Mouse (Mus musculus): ENCODE measurements at regions not wholly inside any gene's neighbourhood (a gene's known extent, or its start where the extent isn't known, plus 50 kb on each side); places are given as distances from the start of the nearest gene placed in this dataset.

DNA sequence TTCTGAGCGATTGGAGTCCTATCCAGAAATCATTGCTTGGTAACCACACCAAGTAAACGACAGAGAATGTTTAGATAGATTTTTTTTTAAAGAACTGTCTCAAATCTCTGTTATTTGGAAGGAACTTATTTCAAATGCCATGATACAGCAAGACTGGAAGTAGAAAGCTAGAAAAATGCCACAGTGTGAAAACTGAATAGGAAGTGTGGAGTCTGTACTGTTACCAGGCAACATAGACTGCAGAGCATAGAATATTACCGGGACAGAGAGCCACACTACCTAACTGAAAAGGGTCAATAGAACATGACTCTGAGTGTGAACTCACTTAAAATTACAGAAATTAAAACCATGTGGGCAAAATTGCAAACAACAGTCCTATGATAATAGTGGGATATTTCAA lies 52.4 kb upstream of the Adcy1 start:
- no peak for DNase-seq (ENCODE audit: low spot score in 2 of 2)

GRCm38 (mm10) chr11:6999329-6999728 lies 64.0 kb upstream of the Adcy1 start:
- DNase-seq (ENCODE audit: low spot score in 2 of 2) = peak in 1 of 2 experiments; percentile 25

DNA sequence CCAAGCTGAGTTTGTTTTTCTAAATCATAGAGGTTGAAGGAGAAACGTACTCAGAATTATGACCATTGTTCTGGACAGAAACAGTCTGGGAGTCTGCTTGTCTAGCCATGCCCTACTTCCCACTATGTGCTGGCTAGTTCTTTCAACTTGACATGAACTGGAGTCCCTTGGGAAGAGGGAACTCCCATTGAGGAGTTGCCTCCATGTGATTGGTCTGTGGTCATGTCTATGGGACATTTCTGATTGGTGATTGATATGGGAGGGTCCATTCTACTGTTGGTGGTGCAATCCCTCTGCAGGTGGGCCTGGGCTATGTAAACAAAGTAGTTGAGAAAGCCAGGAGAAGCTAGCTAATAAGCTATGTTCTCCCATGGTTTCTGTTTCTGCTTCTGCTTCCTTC lies 64.5 kb upstream of the Adcy1 start:
- no peak for DNase-seq (ENCODE audit: low spot score in 2 of 2)

- DNase-seq (ENCODE audit: low spot score in 2 of 2) = no peak
Measured at GRCm38 (mm10) chr11:6997508-6997907, 65.8 kb upstream of the Adcy1 start.

GRCm38 (mm10) chr11:6993731-6994130 lies 69.6 kb upstream of the Adcy1 start:
- no peak for DNase-seq (ENCODE audit: low spot score in 2 of 2)

DNA sequence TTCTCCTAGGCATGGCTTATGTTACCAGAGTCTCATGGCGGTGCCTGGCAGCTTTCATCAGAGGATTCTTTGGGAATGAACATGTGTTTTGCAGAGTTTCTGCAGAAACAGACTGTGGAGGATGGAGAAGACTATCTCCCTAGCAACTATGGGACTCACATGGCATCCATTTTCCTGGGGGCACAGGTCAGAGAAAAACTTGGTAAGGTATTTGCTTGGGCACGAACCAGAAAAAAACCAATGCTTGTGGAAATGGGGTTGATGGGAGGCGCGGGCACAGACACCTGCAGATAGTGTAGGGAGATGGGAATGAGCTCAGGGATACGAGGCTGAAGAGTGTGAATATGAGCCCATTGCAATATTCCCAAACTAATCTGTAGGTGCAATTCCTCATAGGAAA lies 71.7 kb upstream of the Adcy1 start:
- DNase-seq (ENCODE audit: low spot score in 2 of 2) = no peak

DNA sequence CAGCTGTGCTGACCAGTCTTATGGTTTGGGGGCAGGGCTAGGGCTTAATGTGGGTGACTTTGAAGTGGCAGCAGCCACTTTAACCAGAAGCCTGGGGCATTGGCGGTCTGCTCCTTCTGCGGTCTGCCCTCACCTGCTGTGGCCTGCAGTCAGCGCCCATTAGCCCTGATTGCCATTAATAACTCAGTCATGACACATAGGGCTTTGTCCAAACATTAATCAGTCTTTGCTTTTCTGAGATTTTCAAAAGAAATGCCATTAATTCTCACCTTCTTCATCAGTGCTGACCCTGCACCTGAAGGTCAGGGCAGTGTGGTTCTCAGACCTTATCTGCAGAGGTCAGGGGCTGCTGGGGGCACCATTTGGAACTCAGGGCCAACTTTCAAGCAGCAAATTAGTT lies 72.6 kb upstream of the Adcy1 start:
- no peak for DNase-seq (ENCODE audit: low spot score in 2 of 2)

- no peak for DNase-seq (ENCODE audit: low spot score in 2 of 2)
Measured at GRCm38 (mm10) chr11:6988884-6989824, 74.1 kb upstream of the Adcy1 start.

DNA sequence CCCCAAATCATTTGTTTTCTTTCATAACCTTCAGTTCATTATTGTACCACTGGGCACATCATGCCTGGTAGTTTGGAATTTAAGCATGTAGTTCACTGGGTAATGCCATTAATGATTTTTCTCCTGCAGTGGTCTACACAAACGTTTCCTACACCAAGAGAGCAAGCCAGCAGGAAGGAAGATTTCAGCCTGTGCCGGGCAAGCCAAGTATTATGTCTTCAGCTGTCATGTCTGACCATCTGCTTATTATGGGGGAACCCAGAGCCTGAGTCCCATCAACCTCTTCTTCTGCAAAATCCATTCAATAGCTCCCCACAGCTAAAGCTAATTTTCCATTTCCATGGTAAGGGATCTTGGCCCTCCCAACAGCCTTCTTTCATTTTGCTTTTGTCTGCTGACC lies 75.3 kb upstream of the Adcy1 start:
- DNase-seq (ENCODE audit: low spot score in 2 of 2) = no peak

DNA sequence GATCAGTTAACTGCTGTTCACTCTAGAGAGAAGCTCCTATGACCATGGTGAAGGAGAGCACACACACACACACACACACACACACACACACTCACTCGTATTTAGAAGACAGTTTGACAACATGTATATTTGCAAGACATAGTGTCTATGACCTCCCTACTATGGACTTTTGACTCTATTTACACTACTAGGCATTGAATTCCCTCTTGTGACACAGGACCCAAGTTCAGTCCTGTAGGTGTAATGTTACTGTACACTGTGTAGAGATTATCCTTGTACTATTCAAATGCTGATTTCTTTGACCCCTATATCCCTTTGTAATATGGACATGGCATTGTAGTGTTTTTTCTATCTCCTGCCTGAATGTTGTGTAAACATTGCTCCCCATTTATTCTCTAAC lies 76.2 kb upstream of the Adcy1 start:
- no peak for DNase-seq (ENCODE audit: low spot score in 2 of 2)

- no peak for DNase-seq (ENCODE audit: low spot score in 2 of 2)
Measured at GRCm38 (mm10) chr11:6982076-6982475, 81.2 kb upstream of the Adcy1 start.

- no peak for DNase-seq (ENCODE audit: low spot score in 2 of 2)
Measured at GRCm38 (mm10) chr11:6979656-6980055, 83.6 kb upstream of the Adcy1 start.

DNA sequence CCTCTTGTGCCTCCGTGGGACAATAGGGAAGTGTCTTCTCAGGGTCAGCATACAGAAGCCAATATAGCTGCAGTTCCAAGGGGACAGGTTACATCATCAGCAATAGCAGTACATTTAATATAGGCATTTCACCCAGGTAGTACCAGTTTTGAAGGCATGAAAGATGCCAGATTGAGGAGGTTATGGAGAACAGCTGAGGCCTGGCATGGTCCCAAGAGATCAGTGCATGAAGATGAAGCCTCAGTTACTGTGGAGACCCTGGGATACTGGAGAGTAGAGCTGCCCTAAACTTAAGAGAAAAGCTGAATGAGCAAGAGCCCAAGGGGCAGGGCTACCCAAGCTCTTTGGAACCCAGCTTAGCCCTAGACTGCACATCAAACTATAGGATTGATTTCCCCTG lies 94.1 kb upstream of the Adcy1 start:
- no peak for DNase-seq (ENCODE audit: low spot score in 2 of 2)

GRCm38 (mm10) chr11:6966968-6967367 lies 96.3 kb upstream of the Adcy1 start:
- DNase-seq (ENCODE audit: low spot score in 2 of 2) = peak; percentile 22 to 27

GRCm38 (mm10) chr11:6964524-6964923 lies 98.8 kb upstream of the Adcy1 start:
- peak in 1 of 2 experiments; percentile 24 for DNase-seq (ENCODE audit: low spot score in 2 of 2)

DNA sequence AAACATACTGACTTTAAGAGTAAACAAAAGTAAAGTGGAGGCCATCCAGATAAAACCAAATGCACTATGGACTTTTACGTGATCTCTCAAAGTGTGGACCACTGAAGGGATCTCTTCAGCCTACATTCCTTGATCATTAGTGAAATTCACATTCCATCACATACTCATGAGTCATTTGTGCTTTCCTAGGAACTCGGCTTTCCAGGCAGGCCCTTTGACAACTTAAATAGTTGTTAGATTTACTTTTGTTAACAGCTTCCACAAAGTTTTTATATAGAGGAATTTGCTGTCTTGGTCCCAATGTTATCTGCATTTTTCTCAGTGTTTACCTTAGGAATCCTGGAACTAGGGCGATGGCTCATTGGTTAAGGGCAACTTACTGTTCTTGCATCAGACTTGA lies 99.7 kb upstream of the Adcy1 start:
- DNase-seq (ENCODE audit: low spot score in 2 of 2) = no peak

DNA sequence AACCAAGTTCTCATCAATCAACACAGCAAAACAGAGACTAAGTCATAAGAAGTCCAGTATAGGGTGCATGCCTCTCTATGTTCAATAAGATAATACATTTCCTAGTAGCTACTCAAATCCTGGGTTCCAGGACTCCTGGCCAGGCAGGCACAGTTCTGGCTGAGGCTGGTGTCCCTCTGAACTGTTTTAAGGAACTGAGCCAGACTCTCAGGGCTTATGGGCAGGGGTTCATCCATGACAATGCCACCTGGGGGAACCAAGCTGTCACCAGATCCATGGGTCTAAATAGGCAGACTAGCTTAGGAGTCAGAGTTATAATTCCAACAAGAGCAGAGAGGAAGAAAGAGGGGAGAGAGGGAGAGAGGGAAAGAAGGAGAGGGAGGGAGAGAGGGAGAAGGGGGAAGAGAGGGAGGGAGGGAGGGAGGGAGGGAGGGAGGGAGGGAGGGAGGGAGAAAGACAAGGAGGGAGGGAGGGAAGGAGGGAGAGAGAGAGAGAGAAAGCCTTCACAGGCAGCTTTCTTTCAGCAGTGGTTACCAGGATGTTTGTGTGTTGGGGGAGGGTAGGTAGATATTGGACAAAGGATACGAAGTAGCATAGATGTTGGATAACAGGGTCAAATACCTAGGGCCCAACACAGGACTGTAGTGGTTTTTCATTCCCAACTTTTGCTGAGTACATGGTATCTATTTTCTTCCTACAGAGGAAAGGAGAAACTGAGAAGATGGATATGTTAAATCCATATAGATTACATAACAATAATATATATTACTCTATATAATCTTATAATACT lies 100.3 kb upstream of the Adcy1 start:
- DNase-seq (ENCODE audit: low spot score in 2 of 2) = no peak

DNA sequence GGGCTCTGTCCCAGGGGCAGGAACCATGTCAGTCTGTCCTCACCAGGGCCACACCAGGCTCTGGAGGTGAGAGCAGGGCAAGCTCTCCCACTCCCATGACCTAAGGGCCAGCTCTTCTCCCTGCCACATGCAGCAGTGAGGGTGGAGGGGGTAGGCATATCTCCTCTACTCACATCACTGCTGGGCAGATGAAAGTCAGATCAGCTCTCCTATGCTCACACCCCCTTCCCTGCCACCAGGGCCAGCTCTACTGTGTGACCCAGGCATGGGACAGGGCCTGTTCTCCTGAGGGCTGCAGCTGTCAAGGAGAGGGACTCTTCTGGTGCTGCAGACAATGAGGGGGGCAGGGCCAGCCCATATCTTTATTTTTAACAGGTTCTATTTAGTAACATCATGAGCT lies 101.0 kb upstream of the Adcy1 start:
- DNase-seq (ENCODE audit: low spot score in 2 of 2) = no peak

DNA sequence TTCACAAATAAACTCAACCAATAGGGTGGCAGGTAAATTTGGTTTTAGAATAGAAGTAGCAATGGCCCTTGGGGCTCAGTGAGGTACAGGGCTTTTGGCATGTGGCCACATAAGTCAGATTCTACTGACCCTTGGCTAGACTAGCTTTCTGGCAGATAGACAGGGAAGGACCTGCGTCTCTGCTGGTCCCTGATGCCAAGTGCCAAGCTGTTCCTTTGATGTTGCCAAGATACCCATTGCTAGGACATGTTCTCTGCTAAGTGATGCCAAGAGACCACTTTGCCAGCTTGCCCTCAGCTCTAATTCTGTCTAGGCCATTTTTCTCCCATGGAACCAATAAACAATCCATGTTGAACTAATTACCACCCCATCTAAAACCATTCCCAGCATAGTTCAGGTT lies 110.5 kb upstream of the Adcy1 start:
- no peak for DNase-seq (ENCODE audit: low spot score in 2 of 2)

GRCm38 (mm10) chr11:6951361-6951760 lies 111.9 kb upstream of the Adcy1 start:
- DNase-seq (ENCODE audit: low spot score in 2 of 2) = no peak

GRCm38 (mm10) chr11:6949051-6949450 lies 111.6 kb upstream of the Gm11983 start:
- DNase-seq (ENCODE audit: low spot score in 2 of 2) = no peak

DNA sequence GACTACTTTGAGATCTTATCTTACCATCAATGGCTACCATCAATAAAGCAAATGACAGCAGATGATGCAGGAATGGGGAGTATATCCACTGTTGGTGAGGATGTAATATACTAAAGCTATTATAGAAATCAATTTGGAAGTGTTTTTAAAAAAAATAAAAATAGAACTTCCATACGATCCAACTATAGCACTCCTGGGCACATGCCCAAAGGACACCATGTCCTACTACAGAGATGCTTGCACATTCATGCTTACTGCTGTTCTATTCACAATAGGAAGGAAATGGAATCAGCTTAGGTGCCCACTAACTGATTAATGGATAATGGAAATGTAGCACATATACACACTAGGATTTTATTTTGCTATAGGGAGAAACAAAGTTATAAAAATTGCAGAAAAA lies 96.7 kb upstream of the Gm11983 start:
- peak in 1 of 2 experiments; percentile 33 for DNase-seq (ENCODE audit: low spot score in 2 of 2)

- no peak for DNase-seq (ENCODE audit: low spot score in 2 of 2)
Measured at GRCm38 (mm10) chr11:6926036-6926435, 88.6 kb upstream of the Gm11983 start.
